Mouse (Mus musculus): ENCODE data around the gene Arvcf. TPM values are rescaled to one million over a fixed set of nuclear protein-coding genes. Genes with fewer than 3 reads are reported as not detected.
A peak's percentile ranks its signal among the peaks of the same experiment; 100 is the strongest.

Arvcf gene
- total RNA-seq (2014; fragmentation: Nextera tagmentation), result 1.8 and 1.9 TPM in 2 replicates
- 0.21 and 2.8 TPM in 2 replicates for total RNA-seq (2017)

DNA sequence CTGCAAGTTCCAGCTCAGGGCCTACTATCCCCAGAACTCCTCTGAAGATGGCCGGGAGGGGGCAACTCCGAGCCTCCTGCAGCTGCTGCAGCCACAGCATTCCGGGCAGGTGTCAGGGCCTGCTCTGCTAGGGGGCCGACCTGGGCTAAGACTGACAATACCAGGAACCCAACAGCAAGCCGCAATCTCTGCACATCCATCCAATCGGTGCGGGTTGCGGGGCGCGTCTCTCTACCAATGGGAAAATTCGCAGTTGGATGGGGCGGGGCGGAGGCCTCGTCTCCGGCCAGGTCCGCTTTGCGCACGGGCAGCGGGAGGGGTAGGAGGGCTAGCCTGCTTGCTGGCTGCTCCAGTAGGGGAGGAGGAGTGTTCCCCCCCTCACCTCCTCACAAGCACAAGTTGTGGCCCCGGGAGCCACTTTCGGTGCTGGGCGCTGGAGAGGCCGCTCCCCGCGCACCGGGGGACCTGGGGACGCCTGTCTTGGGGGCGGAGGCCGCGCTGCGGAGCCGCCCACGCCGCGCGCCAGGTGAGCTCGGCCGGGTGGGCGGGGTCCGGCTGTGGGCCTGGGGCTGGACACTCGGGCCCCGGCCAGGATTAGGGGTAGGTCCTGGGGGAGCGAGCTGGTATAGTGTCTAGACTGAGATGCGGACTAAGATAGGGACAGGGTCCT, at the start of gene Arvcf, which contains the start of gene Tango2:
Arvcf (plus strand) TSS at position 252 of the 670 bp plus-strand sequence.
Tango2 (minus strand) TSS at position 173 of the 670 bp plus-strand sequence.
- peak; percentile 55 for ATAC-seq (replicated peaks; ENCODE audit: poor library complexity, severe bottlenecking)

DNA sequence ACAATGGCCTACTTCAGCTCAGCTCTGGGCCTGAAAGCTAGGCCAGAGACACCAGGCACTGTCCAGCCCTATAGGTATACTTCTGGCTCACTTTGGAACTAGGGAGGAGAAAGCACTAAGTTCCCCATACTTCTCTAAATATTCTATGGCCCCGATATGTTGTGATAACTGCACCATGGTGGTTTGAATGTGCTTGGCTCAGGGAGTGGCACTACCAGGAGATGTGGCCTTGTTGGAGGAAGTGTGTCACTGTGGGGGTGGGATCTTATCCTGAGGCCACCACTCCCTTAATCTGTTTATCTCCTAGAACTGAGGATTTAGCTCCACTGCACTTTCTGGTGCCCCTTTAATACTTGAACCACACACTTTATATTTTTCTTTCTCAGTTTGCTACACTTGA, 39.8 kb upstream of the Arvcf start:
- no peak for ATAC-seq (replicated peaks; ENCODE audit: poor library complexity, severe bottlenecking)

DNA sequence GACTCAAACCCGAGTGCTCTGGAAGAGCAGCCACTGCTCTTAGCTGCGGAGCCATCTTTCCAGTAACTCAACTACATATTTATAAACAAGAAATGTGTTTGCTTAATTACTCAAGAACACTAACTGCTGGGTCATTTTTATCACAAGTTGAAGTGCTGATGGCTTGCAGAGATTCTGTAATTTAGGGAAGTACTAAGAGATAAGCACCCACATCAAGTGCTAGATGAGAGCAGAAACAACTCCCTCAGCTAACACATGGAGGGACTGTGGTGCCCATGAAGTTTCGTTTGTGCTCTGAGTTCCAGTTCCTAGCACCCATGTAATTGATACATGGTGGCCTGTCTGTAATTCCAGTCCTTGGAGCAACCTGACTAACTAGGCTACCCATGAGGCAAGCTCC, 29.0 kb upstream of the Arvcf start:
- no peak for ATAC-seq (replicated peaks; ENCODE audit: poor library complexity, severe bottlenecking)

DNA sequence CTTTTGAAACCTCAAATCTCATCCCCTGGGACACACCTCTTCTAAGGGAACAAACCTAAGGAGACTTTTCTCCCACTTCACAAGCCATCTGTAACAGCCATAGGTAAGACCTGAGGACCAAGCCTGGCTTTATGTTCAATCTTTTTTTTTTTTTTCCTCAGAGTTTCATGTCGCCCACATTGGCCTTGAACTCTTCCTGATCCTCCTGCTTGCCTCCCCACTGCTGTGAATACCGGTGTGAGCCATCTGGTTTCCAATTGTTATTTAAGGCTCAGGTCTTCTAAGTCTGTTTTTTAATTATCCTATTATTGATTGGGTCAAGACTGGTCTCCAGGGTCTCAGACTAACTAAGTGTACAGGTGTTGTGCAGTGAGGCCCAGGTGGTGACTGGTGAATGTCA, 26.5 kb upstream of the Arvcf start:
- no peak for ATAC-seq (replicated peaks; ENCODE audit: poor library complexity, severe bottlenecking)

DNA sequence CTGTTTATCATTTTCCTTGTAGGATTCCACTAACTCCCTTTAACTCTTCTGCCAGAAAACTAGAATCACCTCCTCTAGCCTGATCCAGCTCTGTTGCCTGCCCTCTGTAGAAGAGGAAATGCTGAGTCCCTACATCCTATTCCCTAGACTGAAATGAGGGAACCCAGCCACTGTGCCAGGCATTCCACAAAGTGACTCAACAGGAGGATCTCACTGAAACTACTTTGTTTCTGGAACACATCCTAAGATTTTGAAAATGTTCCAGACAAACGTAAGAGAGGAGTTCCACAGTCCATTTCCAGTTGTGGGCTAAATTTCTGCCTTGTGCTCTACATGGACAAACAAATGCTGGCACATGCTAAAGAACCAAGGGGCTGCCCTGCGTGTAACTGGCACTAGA, 24.5 kb upstream of the Arvcf start:
- no peak for ATAC-seq (replicated peaks; ENCODE audit: poor library complexity, severe bottlenecking)

DNA sequence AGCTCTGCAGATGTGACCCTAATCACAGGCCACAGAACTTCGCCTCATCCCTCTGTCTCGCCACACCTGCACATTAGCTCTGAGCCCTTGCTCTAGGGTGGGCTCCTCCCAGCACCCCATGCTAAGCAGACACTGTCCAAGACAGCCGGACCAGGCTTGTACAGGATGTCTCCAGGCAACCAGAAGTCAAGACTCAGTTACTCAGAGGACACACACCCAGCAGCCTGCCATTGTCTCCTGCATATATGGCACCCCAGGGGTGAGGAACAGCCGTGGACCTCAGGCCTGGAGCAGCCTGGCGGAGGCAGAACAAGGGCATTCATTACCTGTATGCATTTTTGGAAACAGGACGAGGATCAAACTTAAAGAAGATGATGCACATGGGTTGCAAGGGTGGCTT, 24.0 kb upstream of the Arvcf start:
- no peak for ATAC-seq (replicated peaks; ENCODE audit: poor library complexity, severe bottlenecking)

DNA sequence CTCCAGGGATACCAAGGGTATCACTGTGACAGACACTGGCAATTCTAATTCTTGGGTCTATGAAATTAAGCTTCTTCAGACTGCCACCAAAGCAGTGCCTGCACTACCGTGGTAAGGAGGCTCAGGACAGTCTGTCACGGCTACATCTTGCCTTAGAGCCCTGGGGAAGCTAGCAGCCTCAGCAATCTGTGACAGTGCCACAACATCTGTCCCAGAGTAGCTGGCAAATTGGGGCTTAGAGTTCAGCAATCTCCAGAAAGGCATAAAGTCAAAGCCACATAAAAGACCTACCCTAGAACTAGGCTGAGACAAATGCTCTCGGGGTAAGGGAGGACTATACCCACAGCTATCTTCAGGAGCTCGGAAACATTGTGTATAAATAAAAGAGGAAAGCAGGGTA, 22.2 kb upstream of the Arvcf start:
- no peak for ATAC-seq (replicated peaks; ENCODE audit: poor library complexity, severe bottlenecking)

DNA sequence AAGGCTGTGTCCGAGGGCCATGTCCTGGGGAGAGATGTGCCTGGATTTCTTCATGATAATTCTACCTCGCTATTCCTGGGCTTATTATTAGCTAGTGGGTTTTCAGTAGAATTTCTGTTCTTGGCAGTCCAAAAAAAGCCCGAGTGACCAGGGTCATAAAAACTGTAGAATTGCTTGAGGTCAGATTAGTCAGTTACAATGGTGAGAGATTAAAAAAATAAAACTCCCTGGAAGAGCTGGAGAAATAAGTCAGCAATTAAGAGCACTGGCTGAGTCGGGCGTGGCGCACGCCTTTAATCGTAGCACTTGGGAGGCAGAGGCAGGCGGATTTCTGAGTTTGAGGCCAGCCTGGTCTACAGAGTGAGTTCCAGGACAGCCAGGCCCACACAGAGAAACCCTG, 20.0 kb upstream of the Arvcf start:
- no peak for ATAC-seq (replicated peaks; ENCODE audit: poor library complexity, severe bottlenecking)

DNA sequence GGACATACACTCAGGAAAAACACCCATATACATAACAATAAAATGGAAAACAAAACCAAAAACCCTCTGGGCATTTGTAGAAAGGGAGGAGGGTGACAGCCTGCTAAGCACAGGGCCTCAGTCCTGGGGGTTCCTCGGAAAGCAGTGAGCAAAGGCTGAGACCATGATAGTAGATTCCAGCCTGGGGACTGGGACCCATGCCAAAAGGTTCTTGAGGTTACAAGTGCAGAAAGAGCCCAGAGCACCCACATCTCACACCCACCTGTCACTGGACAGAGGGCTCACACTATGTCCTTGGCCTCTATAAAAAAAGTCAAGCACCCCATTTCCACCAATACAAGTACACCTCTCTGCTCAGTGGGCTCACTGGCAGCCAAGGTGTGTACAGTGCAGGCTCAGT, 19.5 kb upstream of the Arvcf start:
- ATAC-seq (replicated peaks; ENCODE audit: poor library complexity, severe bottlenecking), result no peak

DNA sequence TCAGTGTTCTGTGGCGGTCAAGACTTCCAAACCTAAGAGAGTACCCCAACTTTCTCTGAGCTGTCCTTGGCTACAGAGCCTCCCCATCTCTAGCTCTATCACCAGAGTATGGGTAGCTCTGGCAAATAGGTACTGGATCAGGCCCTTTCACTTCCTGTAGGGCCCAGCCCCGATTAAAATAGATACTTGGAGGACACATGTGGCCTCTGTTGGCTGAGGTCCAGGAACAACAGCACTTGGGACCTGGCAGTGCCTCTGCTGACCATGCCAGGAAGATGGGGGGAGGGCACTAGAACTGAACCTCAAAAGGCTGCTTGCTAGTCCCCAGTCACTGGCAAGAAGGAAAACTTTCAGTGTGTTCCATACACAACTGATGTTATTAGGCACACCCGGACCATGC, 14.0 kb upstream of the Arvcf start:
- no peak for ATAC-seq (replicated peaks; ENCODE audit: poor library complexity, severe bottlenecking)

DNA sequence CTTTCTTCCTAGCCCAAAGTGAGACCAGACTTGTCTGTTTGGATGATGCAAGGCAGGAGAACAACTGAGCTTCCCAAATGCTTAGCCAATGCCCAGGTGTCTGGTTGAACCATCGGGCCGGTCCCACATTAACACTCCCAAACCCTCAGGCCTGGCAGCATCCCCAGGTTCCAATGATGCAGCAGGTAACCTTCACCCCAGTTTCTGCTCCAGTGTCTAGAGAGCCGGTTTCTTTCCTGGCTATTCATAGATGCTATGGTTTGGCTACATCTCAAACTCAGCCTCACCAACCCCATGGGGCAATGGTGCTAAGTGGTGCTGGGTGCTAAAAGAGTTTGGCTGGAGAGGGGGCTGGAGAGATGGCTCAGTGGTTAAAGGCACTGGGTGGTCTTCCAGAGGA, 12.0 kb upstream of the Arvcf start:
- ATAC-seq (replicated peaks; ENCODE audit: poor library complexity, severe bottlenecking), result no peak

DNA sequence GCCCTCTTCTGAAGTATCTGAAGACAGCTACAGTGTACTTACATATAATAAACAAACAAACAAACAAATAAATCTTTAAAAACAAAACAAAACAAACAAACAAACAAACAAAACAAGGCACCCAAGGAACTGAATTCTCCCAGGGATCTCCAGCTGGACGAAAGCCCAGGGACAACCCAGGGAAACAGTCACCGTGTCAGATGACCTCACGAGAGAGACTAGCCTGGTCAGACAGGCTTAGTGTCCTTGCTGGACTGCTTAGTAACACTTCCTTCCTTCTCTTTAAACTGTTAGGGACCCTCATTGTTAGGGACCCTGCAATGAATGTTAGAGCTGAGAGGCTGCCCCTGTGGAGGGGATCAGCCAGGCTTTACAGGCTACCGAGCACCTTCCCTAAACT, 10.7 kb upstream of the Arvcf start:
- no peak for ATAC-seq (replicated peaks; ENCODE audit: poor library complexity, severe bottlenecking)

DNA sequence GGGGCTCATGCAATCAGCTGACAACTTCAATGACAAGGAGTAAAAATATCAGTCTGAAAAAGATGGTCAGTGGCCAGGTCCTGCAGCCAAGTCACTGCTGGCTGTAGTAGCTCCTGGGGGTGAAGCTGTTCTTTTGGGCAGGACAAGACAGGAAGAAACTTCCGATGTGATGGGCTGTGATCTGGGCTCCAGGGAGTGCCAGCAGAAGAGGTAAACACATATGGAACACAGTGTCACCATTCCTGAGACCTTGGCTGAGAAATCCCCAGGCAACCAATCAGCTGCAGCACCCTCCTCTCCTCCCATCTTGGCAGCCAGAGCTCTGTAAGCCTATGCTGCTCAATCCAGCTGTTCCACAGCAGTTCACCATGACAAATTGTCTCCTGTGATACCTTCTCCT, 8.1 kb upstream of the Arvcf start:
- ATAC-seq (replicated peaks; ENCODE audit: poor library complexity, severe bottlenecking), result no peak

DNA sequence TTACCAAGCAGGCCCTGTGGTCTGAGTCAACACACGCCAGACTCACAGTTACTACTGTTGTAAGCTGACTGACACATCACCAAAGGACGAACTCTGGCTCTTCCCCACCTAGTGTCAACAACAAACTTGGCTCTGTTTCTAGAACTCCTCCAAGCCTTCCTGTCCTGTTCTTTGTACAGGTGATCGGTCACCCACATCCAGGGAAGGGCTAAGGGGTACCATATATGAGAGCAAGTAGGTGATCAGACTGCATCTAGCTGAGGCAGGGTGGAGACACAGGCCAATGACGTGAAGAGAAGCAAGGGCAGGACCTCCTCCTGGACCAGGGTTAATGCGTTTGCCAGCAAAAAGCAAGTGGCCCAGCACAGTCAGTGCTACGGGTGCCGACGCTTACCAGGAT, 6.4 kb upstream of the Arvcf start:
- no peak for ATAC-seq (replicated peaks; ENCODE audit: poor library complexity, severe bottlenecking)

DNA sequence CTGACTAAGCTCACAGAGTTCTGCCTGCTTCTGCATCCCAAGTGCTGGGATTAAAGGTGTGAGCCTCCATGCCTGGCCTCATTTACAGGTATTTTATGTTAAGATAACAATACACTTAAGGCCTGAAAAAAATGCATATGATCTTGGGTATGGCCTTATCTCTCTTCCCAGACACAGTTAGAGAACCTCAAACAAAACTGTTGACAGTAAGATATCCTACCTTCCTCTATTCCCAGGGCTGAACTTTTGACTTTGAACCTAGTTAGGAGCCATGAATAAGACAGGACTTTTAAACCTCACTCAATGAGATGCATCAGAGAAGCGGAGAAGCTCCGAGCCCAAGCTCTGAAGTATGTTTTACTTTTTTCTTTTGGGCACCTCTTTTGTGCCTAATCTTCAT, 5.9 kb upstream of the Arvcf start:
- ATAC-seq (replicated peaks; ENCODE audit: poor library complexity, severe bottlenecking), result no peak

DNA sequence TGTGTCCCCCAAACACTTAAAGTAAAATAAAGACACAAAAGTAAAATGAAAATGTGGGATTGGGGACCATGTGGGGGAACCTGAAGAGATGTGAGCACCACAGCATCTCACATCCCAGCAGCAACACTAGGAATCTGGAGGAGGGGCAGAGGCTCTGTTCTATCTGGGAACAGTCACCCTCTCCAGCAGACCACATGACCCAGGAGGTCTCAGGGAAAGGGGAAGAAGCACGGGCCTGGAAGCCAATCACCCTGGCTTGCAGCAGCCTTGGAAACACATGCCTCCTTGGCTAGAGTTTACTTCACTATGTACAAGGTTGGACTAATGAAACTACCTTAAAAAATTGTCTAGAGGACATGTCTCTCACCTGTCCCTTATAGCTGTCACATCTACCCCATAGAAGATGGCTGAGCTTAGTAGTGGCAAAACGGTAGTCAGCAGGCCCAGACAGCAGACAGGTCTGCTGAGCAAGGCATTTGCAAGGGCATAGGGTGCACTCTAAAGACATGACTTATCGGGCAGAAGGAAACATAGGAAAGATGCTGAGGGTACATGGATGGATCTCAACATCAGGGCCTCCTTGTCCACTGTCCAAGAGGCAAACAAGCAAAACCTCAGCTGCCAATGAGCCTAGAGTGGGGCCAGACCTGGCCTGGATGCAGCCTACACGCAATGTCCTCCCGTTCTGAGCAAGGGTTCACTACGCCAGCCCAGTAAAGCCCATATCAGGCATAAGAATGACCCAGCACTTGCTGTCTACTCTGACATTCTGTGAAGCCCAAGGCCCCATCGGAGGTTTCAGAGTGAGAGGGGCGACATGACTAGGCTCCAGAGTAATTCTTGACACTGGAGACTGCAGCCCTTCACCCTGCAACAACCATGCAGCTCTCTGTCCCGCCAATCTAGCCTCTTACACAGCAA, 5.1 kb upstream of the Arvcf start:
- 0 out of 2 replicates have a peak, but pooled peaks have one; percentile 16 for ATAC-seq (replicated peaks; ENCODE audit: poor library complexity, severe bottlenecking)

DNA sequence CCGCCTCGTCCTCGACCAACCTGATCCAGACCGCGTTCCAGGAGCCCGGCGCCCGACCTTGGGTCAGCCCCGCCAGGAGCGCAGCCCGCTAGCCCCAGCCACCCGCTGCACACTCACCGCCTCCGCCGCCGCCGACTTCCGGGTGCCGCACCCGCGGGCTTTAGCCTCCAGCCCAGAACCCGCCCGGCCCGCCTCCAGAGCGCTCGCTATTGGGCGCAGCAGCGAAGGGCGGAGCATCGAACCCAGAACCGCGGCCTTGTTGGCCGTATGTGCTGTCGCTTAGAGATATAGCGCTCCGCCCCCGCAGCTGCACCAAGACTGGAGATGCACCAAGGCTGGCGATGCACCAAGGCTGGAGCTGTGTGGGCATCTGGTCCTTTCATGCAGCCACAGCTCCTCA, 4.2 kb upstream of the Arvcf start:
- ATAC-seq (replicated peaks; ENCODE audit: poor library complexity, severe bottlenecking), result peak; percentile 85

DNA sequence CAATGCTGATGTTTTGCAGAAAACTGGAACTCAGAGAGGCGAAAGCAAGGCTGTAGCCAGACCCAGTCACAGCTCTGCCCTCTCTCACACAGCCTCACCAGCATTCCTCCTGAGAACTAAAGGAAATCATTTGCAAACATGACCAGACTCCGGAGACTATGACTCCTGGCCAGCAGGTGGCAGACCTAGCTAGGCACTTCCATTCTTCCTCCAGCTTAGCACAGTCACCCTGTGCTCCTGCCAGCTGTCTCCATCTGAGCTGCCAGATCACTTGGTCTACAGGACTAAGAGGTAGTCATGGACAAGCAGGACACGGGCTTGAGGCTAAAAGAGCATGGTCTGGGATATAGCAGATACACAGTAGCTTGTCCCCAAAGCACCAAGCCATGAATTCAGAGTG, 2.7 kb upstream of the Arvcf start:
- peak; percentile 43 for ATAC-seq (replicated peaks; ENCODE audit: poor library complexity, severe bottlenecking)

DNA sequence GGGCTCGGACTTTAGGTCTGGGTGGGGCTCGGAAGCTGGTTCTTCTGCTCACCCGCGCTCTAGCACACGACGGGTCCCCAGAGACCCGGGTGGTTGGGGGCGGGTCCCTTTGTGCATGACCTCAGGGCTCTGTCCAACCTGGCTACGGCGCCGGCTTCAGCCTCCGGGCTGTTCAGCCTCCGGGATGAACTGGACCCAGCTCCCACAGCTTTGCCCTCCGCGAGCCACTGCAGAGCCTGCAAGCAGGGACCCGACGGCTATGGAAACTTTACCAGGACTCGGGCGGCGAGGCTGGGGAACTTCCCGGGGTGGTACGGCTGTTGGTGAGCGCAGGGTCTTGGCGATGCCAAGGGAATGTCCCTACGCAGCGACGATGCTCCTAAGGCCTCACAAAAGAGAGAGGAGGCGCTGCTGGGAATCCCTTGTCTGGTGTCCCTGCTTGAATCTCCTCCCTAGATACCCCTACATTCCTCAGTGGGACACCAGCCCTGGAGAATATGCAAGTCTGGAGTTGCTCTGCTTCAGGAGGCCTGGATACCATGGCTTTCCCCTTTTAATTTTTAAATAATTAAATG, 706 bp downstream of the Arvcf start:
- ATAC-seq (replicated peaks; ENCODE audit: poor library complexity, severe bottlenecking), result no peak

DNA sequence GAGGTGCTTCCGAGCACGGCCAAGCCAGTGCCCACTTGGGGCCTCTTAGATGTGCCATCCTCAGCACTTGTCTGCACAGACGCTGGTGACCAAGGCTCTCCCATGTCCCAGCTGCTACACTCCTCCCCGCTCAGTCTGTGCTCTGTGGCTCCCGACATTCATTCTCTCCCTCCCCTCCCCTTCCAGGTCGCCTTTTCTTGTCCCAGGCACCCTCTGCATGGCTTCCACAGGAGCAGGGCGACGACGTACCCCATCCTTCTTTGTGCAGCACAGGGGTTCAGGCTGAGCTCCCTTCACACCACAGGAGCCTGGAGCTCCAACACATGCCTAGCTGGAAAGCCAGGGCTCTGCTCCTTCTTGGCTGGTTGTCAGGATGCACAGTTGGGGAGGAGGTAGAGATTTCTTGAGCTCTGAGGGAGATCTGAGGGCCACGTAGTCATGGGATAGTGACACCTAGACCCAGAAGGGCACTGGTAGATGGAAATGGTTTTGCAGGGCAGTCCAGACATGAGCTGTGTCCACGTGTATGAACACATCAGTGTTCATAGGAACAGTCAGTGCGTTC, 1.9 kb downstream of the Arvcf start:
- no peak for ATAC-seq (replicated peaks; ENCODE audit: poor library complexity, severe bottlenecking)

All from granulocyte monocyte progenitor cell, adult 5-6 weeks (primary cell).